Mouse (Mus musculus): ENCODE results near the gene Plcb3.
A peak's percentile ranks its signal among the peaks of the same experiment; 100 is the strongest.

The Plcb3 gene

GRCm38 (mm10) chr19:6940396-6941351 lies 35.6 kb downstream of the Plcb3 start:
- no peak for DNase-seq (ENCODE audit: low read depth, low spot score)

- DNase-seq (ENCODE audit: low read depth, low spot score), result no peak
Observed at GRCm38 (mm10) chr19:6939106-6940002, 36.9 kb downstream of the Plcb3 start.

DNA sequence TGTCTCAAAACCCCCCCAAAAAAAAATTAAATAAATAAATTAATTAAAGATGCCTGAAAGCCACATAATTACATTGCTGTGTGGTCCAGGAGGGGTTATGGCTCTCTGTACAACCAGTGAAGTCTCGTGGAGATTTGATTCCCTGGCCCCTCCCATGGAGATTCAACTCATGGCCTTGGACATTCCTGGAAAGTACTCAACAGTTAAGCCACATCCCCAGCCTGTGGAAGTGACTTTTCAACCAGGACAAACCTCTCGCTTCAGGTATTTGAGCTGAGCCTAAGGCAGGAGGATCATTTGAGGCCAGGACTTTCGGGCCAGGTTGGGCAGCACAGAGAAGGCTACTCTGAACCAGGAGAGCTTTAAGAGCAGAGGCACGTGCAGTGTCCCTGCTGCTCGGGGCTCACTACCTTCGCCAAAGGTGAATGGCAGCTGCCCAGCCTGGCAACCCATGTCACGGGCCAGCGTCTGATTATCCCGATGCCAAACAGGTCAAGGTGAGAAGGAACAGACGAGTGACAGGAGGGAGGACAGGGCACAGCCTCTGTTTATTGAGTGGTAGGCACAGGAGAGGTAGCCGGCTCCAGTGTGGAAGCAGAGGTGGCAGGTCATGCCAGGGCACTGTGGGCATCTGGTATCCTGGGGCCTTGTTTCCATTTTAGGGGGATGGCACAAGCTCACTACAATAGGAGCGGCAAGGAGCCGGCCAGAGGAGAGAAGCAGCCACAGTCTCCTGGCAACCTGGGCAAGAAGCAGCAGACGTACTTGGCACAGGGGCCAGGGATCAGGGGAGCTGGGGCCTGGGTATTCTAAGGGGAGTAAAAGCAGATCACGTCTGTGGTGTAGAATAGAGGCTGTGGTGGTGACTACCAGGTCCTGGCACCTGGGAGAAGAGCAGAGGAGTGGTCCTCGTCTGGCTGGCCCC lies 38.5 kb downstream of the Plcb3 start:
- DNase-seq (ENCODE audit: low read depth, low spot score), result no peak

DNA sequence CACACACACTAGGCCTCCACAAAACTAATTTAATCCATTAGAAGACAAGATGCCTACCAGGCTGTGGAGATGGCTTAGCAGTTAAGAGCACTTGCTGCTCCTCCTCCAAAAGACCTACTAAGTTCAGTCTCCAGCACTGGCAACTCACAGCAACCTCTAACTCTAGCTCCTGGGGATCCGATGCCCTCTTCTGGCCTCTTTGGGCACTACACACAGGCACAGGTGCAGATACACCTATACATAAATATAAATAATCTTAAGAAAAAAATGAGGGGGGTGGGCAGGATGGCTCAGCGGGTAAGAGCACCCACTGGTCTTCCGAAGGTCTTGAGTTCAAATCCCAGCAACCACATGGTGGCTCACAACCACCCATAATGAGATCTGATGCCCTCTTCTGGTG lies 40.0 kb downstream of the Plcb3 start:
- no peak for DNase-seq (ENCODE audit: low read depth, low spot score)

DNA sequence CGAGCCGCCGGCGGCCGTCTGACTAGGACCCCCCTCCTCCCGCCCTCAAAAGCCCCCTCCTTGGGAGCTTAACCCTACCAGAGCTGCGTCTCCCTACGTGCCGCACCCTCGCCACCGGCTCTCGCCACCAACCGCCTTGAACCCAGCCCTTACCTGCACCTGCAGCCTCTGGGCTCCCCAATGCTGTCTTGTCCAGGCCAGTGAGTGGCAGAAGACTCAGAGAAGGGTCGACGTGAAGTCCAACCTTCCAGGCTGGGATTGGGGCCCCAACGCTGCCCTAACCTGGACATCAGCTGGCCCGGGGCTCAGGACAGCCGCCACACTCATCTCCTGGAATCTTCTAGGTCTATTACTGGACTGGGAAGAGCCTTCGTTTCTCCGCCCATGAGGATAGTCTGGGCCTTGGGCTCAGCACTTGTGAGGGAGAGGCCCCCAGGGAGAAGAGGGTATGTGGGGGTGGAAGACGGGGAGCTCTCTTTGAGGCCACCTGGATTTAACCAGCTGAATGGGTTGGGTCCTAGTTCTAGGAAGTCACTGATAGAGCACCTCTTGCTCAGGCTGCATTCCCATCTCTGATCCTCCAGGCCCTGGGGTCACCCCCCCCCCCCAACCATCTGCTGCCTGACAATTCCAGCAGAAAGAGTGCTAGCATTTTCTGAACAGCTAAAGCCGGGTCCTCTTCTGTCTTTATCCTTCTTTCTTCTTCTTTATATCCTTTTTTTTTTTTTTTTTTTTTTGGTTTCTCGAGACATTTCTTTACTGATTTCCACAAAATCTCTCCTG lies 41.9 kb downstream of the Plcb3 start, which contains the start of gene Kcnk4:
Gene Kcnk4 (minus strand): TSS at position 321 of the 783 bp plus-strand sequence.
- DNase-seq (ENCODE audit: low read depth, low spot score), result no peak

DNA sequence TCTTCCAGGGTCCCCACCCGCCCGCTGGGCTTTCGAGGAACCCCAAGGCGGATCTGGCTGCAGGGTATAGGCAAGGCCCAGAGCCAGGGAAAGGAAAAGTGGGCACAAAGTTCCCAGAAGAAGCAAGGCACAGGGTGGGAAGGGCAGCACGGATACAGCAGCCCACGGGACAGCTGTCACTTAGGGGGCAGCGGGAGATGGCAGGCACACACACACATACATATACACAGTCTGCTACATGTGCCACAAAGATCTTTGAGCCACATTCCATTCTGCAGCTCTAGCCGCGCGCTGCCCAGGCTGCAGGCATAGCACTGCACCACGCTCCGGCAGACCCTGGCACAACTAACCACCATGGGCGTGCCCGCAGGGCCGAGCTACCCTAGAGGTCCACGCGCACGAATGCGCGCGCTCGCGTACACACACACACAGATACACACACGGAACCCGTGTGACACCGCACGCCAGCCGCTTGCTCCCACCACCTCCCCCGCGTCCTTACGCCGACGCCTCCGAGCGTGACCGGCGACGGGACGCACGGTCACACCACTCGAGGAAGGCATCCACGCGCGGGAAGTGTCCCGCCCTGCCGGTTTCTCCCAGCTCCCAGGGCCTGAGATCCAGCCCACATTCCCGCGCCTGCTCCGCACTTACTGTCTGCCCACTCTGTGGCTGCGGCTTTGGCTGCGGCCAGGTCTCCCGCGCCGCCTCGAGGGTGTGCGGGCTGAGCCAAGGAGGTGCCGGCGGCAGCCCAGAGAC lies 42.7 kb downstream of the Plcb3 start:
- DNase-seq (ENCODE audit: low read depth, low spot score), result no peak

GRCm38 (mm10) chr19:6933102-6933435 lies 43.2 kb downstream of the Plcb3 start:
- DNase-seq (ENCODE audit: low read depth, low spot score), result no peak

- DNase-seq (ENCODE audit: low read depth, low spot score), result no peak
Observed at GRCm38 (mm10) chr19:6932018-6932417, 44.3 kb downstream of the Plcb3 start.

GRCm38 (mm10) chr19:6931002-6931401 lies 45.3 kb downstream of the Plcb3 start:
- DNase-seq (ENCODE audit: low read depth, low spot score), result no peak

DNA sequence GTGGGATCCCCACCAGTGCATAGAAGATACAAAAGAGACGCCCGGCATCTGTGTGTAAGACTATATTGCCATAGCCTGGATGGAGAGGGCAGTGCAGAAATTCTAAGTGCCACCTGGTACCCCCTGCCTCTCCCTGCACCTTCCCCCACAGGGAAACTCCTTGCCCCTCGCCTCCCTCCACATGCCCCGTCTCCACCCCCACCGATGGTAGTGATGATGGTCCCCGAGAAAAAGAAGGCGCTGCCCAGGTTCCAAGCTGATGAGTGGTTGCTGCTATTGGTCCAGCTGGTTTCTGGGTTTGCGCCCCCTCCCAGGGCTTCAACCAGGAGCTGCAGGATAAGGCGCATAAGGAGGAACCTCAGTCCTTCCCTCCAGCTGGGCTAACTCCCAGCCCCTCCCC lies 48.2 kb downstream of the Plcb3 start:
- DNase-seq (ENCODE audit: low read depth, low spot score), result no peak

DNA sequence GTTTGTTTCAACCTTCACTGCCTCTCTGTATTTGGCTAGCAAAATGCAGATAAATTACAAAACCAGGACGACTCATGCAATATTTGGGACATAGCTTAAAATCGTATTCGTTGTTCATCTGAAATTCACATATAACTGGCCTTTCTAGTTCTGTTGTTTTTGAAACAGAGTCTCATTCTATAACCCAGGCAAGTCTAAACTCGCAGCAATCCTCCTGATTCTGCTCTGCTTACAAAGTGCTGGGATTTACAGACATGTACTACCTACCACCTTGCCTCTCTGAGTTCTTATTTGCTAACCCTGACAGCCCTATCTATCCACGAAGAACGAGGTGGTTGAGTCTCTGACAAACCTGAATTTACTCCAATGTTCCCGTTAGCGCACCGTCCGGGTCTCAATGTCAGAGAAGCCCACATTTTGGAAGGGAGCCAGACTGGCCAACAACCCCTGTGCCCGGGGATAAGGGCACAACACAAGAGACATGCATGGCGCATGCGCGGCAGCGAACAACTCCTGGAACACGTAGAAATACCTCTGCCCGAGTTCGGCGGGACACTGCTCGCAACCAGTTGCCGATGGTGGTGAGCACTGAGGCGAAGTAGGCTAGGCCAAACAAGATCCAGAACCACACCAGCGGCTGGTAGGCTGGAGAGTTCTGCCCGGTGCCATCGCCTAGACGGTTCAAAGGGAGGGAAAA lies 49.6 kb downstream of the Plcb3 start:
- DNase-seq (ENCODE audit: low read depth, low spot score), result no peak

GRCm38 (mm10) chr19:6925611-6926329 lies 50.5 kb downstream of the Plcb3 start:
- no peak for DNase-seq (ENCODE audit: low read depth, low spot score)

GRCm38 (mm10) chr19:6925307-6925573 lies 51.0 kb downstream of the Plcb3 start, which contains the start of gene Catsperz:
Gene Catsperz, minus strand, starts transcription at chr19:6925380.
- no peak for DNase-seq (ENCODE audit: low read depth, low spot score)

DNA sequence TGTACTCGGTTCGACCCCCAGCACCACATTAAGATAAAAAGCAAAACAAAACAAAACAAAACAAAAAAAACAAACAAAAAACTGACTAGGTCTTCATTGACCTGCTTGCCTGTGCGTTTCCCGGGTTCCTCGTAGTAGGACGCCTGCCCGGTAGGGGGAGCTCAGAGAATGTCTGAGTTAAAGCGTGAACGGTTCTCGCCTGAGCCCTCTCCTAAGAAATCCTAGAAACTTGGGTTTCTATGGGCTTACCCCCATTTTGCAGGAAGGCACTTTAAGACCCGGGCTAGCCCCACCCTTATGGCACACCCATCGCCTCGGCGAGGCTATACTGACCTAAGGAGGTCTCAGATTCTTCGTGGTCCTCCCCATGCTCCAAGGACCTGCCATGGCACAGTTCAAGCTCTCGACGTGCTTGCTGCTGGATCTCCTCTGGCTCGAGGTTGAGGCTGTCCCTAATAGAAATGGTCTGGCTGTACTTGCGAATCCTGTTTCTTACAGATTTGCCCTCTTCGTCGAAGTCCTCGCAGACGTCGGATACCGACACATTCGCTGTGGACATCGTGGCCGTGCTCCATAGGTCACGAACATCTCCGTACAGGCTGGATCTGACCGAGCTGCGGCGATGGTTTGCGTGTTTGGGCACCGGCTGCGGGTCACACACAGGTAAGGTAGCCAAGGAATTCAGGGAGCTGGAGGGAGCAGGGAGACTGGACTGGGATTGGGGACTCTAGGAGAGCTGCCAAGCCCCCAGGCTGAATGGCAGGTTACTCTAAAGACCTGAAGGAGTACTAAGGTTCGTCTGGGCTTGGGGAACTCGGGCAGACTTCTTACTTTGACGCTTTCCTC lies 51.6 kb downstream of the Plcb3 start:
- DNase-seq (ENCODE audit: low read depth, low spot score), result no peak

- no peak for DNase-seq (ENCODE audit: low read depth, low spot score)
Observed at GRCm38 (mm10) chr19:6922901-6923735, 53.2 kb downstream of the Plcb3 start.

GRCm38 (mm10) chr19:6921647-6922567 lies 54.4 kb downstream of the Plcb3 start, which contains the start of gene Esrra:
Gene Esrra, minus strand, starts transcription at chr19:6921813.
- DNase-seq (ENCODE audit: low read depth, low spot score), result peak; percentile 98

All from brain, embryonic 18.5 days (tissue).